Mouse (Mus musculus) mature B cell (primary cell): ENCODE results near the gene H2-K1.
"Not testable (repeated sequence)": the region's sequence is repeated elsewhere in the genome, so short reads cannot be mapped to it uniquely, and the experiment has no call there.

Source experiments
- in situ Hi-C: fragments of 300-500 bp; cut with MboI; formaldehyde crosslinking; loops from 2 replicates; pipeline ENCODE4 v1.14.3; 2019

Gene H2-K1

DNA sequence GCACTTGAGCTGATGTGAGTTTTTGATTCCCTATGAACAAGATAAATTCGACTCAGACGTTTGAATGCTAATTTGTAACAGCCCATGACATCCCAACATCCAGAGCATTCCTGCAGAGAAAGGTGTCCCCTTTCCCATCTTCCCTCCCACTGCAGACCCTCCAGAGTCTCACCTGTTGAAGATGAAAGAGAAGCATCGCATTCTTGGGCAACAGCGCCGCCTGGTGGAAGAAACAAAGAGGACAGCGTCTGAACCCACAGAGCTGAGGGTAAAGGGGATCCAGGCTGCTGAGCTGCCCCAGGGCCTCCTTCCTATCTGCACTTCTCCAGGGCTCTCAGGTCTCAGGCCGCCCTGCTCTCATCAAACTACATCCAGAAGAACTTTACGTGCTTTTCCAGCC is 18.0 kb downstream of the H2-K1 start:
- in situ Hi-C loops, result not testable (repeated sequence)

- in situ Hi-C loops, result not testable (repeated sequence)
These were observed 18.8 kb downstream of the H2-K1 start for GRCm38 (mm10) chr17:33981192-33981909.

DNA sequence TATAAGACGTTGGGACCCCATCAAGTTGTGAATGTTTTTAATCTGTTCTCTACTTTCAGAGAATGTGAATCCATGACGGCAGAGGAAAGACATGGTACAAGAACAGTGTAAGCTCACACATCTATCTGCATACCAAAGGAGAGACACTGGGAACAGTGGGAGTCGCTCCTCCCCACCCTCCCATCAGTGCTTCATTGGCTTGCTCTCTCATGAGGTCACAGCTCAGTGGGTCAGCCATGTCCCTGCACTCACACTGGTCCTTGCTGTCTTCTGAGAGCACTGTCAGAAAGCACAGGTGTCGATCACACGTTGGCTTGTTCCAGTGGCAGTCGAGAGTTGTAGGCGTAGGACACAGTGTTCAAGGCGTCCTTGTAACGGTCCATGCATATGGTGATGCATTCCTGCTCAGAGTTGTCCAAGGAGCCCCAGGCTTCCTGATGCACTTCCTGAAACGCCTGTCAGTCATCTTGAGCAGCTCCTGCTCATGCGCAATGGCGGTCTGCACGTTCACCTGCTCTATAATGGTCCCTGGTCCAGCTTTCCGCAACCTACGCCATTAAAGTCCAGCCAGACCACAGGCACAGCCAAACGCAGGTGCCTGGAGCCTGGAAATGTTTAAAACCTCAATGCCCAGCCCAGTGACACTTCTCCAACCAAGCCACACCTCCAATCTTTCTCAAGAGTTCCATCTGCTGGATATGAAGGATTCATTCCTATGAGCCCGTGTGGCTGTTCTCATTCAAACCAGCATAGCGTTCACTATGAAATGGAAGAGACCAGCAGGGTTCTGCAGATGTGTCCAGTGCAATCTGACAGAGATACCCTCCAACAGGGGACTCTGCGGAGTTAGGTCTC is 19.7 kb downstream of the H2-K1 start:
- in situ Hi-C loops, result no loop called here

DNA sequence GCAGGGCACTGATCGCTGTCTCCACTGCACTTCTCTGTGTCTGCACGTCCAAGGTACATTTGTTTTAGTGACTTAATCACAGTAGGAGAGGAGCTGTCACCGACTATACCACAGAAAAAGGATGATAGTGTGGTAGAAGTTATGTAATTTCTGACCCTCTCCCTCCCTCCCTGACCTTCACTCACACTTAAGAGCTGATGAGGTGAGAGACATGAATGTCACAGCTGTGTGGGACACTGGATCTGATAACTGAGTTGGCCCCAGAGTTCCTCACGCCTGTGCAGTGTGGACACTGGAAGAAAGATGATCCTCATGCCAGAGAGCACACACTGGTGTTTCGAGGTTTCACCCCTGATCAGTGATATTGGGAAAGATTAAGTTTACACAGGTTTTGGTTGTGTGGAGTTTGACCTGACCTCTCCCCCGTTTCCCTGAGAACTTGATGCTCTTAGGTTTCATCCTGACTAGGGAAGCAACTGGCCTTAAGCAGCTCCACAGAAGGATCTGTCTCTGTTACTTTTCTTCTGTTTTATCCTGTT is 20.6 kb downstream of the H2-K1 start:
- in situ Hi-C loops, result no loop called here

DNA sequence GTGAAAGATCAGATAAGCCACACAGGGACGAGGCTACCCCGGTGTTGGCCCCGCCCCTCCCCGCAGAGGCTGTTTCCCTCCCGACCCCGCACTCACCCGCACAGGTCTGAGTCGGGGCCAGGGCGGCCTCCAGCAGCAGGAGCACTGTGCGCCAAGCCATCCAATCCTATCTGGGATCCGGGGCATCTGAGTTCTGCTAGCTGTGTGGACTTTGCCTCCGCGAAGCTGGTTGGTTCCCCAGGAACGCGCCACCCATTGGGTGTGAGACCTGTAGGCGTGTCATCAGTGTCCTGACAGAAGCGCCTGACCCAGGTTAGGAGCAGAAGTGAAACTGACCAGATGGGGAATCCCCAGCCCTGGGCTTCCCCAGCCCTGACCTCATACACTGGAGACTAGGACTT is 21.5 kb downstream of the H2-K1 start:
- in situ Hi-C loops, result no loop called here

DNA sequence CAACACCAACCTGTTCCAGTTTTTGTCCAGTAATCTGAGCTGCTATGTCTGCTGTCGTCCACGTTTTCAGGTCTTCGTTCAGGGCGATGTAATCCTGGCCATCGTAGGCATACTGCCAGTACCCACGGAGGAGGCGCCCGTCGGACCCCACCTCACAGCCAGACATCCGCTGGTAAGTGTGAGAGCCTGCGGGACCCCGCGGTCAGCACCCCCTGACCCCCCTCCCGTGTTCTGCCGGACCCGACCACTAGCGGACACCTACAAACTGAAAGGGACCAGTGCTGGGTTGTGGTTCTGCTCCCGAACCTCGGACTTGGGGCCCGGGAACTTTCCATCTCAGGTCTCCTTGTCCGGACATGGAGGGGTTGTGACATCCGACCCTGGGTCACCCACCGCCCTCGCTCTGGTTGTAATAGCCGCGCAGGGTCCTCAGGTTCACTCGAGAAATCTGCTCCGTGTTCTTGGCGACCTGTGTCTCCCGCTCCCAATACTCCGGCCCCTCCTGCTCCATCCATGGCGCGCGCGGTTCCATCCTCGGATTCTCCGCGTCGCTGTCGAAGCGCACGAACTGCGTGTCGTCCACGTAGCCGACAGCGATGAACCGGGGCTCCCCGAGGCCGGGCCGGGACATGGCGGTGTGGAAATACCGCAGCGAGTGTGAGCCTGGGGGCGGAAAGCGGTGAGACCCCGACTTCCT is 22.1 kb downstream of the H2-K1 start:
- in situ Hi-C loops, result no loop called here

DNA sequence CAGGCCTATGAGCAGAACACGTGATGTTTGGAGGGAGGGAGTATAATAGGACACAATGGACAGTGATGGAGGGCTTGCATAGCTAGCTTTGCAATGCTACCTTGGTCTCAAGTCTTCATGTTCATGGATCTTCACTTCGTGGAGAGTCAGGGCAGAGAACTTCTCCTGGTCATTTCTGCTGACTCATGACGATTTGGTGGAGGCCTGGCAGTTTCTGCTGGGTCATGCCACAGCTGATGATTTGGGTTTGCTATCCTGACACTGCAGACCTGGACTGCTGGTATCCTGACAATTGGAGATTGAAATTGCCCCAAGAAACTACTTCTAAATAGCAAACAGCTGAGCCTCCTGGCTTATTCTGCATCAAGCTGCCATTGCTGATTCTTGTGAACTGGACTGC is 26.6 kb downstream of the H2-K1 start:
- in situ Hi-C loops, result no loop called here

- in situ Hi-C loops, result no loop called here
These were observed 27.5 kb downstream of the H2-K1 start for GRCm38 (mm10) chr17:33972691-33973090.

DNA sequence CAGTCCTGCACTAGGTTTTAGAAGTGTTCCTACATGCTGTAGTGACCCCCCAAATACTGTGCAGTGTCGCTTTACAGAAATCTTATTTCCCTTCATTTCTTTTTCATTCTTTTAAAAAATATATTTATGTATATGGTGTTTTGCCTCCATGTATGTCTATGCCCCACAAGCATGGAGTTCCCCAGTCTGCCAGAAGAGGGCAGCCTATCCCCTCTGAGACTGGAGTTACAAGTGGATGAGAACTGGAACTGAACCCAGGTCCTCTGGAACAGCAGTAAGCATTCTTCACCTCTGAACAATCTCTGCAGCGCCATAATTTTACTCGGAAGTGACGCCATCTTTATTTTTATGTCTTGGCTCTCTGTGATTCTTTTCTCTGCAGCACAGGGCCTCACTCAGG is 30.8 kb downstream of the H2-K1 start:
- in situ Hi-C loops, result no loop called here

GRCm38 (mm10) chr17:33968927-33969326 is 31.2 kb downstream of the H2-K1 start:
- in situ Hi-C loops, result no loop called here

DNA sequence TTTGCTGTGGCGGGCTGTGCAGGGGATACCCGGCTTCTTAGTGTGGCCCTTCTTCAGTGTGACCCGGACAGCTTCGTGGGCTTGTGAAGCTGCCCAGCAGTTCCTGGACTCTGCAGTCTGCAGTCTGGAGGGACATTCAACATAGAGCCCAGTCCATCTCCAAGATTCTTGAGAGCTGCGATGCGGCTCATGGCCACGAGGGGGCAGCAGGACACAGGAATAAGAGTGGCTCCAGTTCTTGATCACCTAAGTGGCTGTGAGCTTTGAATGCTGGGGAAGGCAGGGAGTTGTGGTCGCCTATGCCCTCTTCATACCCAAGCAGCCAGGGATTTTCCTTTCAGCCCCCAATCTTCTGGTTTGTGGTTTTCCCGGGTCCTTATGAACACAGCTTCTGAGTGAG is 31.7 kb downstream of the H2-K1 start:
- in situ Hi-C loops, result no loop called here

DNA sequence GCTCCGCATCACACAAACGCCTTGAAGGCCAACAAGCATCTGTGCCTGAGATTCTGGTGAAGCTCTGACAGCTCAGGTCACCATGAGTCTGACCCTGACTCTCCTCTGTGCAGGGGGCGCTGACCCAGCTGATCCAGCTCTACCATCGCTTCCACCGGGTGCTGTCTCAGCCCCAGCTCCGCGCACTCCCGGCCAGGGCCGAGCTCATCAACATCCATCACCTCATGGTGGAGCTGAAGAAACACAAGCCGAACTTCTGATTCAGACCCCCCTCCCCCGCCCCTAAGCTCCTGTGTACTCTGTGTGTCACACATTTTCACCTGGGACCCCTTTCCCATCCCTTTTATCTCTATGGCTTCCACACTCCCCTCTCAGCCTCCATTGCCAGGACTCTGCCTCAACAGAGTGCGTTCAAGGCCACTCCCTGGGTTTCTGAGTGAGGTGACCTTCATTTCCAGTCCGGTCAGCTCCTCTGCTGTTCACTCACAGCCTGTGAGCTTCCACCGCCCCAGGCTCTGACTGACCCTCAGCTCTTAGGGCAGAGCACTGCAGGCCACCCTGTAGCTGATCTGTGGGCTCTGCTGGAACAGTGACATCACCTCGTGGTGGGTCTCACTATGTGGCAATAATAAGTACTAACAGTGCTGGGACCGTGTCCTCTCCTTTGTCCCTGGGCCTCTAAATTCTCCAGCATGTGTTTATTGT is 34.1 kb downstream of the H2-K1 start:
- in situ Hi-C loops, result no loop called here

DNA sequence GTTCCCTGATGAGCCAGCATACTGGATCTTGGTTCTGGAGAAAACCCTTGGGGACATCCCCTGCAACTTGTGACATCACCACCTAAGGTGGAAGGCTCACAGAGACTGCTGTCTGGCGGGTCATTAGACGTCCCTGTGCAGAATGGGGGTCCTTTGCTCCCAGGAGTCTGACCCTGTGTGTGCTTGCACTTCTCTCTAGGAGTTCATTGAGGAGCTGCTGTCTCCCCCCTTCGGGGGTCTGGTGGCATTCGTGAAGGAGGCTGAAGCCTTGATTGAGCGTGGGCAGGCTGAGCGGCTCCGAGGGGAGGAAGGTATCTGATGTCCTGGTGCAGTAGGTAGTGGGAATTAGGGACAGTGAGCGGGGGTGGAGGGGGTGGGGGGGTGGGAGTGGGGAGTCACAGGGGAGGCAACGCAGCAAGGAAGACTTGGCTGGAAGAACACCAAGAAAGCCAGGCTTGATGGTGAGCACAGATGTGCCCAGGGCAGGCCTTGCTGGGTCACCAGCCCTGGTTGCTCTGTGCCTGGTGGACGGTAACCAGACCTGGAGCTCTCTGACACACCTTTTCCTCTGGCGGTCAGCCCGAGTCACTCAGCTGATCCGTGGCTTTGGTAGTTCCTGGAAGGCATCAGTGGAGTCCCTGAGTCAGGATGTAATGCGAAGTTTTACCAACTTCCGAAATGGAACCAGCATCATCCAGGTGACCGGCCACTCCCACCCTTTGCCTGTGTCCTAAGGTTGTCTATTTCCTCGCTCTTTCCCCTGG is 34.9 kb downstream of the H2-K1 start:
- in situ Hi-C loops, result no loop called here

DNA sequence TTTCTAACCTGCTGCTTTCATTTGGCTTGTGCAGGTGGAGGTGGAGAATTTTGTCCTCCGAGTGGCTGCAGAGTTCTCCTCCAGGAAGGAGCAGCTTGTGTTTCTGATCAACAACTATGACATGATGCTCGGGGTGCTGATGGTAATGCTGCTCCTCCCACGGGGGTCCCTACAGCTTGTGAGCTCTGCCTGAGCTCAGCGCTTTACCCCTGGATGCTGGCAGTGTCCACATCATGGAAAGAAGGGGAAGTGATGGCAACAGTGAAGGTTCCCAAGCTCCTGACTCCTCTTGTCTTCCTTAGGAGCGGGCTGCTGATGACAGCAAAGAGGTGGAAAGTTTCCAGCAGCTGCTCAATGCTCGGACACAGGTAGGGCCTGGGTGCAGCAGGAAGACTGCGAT is 37.3 kb downstream of the H2-K1 start:
- in situ Hi-C loops, result no loop called here

GRCm38 (mm10) chr17:33959948-33960347 is 40.2 kb downstream of the H2-K1 start:
- in situ Hi-C loops, result no loop called here

DNA sequence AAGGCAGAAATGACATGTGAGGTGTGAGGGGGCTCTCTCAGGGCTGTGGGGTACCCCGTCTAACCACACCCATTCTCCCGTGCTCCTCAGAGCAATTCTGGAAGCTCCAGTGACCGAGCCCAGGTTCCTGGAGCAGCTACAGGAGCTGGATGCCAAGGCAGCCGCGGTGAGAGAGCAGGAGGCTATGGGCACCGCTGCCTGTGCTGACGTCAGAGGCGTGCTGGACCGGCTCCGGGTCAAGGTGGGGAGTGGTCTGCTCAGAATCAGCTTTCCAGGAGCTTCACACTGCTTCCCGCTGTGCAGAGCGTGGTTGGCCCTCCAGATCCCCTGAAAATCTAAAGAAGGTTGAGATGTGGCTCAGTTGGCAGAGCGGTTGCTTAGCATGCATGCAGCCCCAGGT is 41.0 kb downstream of the H2-K1 start:
- in situ Hi-C loops, result no loop called here

DNA sequence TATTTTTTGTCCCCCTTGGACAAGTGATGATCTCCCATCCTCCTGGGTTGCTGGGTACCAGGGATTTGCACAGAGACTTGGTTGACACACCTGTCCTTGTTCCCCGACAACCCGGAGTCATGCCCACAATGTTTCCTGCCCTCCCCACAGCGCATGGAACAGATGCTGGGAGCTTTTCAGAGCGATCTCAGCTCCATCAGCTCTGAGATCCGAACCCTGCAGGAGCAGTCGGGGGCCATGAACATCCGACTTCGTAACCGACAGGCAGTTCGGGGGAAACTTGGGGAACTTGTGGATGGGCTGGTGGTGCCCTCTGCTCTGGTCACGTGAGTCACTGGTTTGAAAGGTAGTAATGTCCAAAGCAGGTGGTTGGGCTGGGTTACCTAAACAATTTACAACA is 41.7 kb downstream of the H2-K1 start:
- in situ Hi-C loops, result no loop called here

- in situ Hi-C loops, result no loop called here
These were observed 42.7 kb downstream of the H2-K1 start for GRCm38 (mm10) chr17:33957493-33957892.

DNA sequence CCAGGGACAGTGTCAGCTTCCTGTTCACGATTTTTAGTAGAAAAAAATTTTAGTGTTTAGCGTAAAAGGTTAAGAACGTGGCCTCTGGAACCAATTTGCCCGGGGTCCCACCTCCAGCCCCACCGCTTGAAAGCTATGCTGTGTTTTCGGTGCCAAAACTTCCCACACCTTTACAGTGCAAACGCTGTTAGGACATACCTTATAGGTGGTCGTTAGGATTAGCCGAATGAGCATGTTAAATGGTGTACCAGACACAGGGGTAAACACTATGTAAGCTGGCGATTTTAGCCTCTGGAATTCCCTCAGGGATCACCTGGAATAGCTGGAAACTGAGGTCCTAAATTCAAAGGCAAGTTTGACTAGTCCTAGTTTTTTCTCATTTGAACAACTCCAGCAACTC is 43.8 kb downstream of the H2-K1 start:
- in situ Hi-C loops, result no loop called here

DNA sequence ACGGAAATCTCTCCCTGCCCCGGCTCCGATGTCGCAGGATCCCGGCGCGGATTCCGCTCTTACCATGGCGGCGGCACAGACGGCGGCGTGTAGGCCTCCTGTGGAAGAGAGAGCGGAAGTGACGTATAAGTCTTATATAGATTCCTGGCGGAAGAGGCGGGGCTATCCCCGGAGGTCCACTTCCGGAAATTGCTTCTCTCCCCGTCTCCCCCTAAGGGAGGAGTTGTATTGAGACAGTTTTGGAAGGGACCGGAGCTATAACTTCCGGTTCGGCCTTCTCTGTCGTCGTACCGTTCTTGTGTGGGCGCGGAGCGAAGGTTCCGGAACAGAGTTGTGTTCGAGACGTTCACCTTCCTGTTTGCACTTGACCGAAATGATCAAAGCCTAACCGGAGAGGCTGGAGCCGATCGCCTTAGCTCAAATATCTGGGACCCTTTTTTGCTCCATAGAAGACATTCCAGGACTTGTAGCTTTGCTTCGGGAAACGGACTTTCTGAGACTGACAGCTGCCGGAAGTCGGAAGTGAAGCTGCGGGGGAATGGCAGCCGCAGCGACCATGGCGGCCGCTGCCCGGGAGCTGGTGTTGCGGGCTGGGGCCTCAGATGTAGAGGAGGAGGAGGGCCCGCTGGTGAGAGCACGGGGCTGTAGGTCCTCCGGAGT is 44.5 kb downstream of the H2-K1 start, which contains the start of the genes Vps52 and Rps18:
Gene Vps52 (plus strand): TSS at position 258 of the 660 bp plus-strand sequence.
Gene Rps18 (minus strand): TSS at position 447 of the 660 bp plus-strand sequence.
- in situ Hi-C loops, result no loop called here
